Mouse (Mus musculus) lung, adult 10 weeks (tissue): ENCODE results near the gene Ptprd. TPM values are rescaled to one million over a fixed set of nuclear protein-coding genes. Genes with fewer than 3 reads are reported as not detected.

Experiments used
- polyA plus RNA-seq: library from polyadenylated mRNA; stranded (reverse); fragments of 350-450 nt; fragmentation: Illumina TruSeq; extraction: RNeasy Lipid Tissue Mini Kit (QIAGEN cat#74804); gene quantifications from one replicate; pipeline ENCODE4 v1.2.3, GENCODE M21; 2014; ENCODE audit warnings: low read depth, low replicate concordance; ENCODE audit not compliant: insufficient read depth

Ptprd gene
- 6.9 TPM for polyA plus RNA-seq

GRCm38 (mm10) chr4:78211529-78212494 lies at the start of gene Ptprd:
TSS of gene Ptprd (minus strand) at chr4:78211961.

